Mouse (Mus musculus) heart, adult 2 months (tissue): ENCODE measurements around the gene Klk5. TPM values are rescaled to one million over a fixed set of nuclear protein-coding genes. Genes with fewer than 3 reads are reported as not detected.

ENCODE experiments used
- DNase-seq, 2 experiments: peaks; one replicate each; pipeline ENCODE4 v3.0.0; 2021
- H3K27ac ChIP-seq: fragments of 200-600 bp; 2 replicates; pipeline ENCODE4 v1.8.1; 2022
- H3K27me3 ChIP-seq: fragments of 200-500 bp; 2 replicates; pipeline ENCODE4 v1.6.1; 2012; ENCODE audit warnings: mild to moderate bottlenecking, low read length, inconsistent platforms, mixed read lengths; ENCODE audit not compliant: control insufficient read depth, insufficient read depth
- H3K36me3 ChIP-seq: fragments of 200-500 bp; 2 replicates; pipeline ENCODE4 v1.6.1; 2012; ENCODE audit warnings: low read length, inconsistent platforms; ENCODE audit not compliant: control insufficient read depth, insufficient read depth
- H3K4me1 ChIP-seq: fragments of 200-500 bp; 2 replicates; pipeline ENCODE4 v1.6.1; 2011; ENCODE audit warnings: low read length; ENCODE audit not compliant: control insufficient read depth, insufficient read depth
- H3K4me3 ChIP-seq: fragments of 200-600 bp; 2 replicates; pipeline ENCODE4 v1.8.1; 2022
- H3K79me2 ChIP-seq: fragments of 200-500 bp; replicated peaks from 2 replicates; pipeline ENCODE4 v1.6.1; 2012; ENCODE audit warnings: mild to moderate bottlenecking, inconsistent platforms, low read length, moderate library complexity, mixed read lengths; ENCODE audit not compliant: control insufficient read depth, insufficient read depth
- H3K9ac ChIP-seq: fragments of 200-500 bp; 2 replicates; pipeline ENCODE4 v1.6.1; 2012; ENCODE audit warnings: low read depth, mild to moderate bottlenecking, control low read depth, inconsistent platforms, low read length, mixed read lengths
- CTCF ChIP-seq: fragments of 200-600 bp; IDR thresholded peaks from 2 replicates; pipeline ENCODE4 v1.8.1; 2022; ENCODE audit warnings: antibody characterized with exemption, mild to moderate bottlenecking, moderate library complexity
- EP300 ChIP-seq: fragments of 200-500 bp; IDR thresholded peaks from 2 replicates; pipeline ENCODE4 v1.6.1; 2011; ENCODE audit warnings: low read depth, low read length, control low read depth; ENCODE audit not compliant: insufficient read depth
- POLR2A ChIP-seq: fragments of 200-500 bp; IDR thresholded peaks from 2 replicates; pipeline ENCODE4 v1.6.1; 2011; ENCODE audit warnings: mild to moderate bottlenecking, low read depth, low read length, control low read depth; ENCODE audit not compliant: insufficient read depth
- WGBS: fragments of 180-500 bp; shearing (Covaris S2); methylation state at CpG from one replicate; pipeline ENCODE4 v1.1.7; 2018; 5-methylcytosine and 5-hydroxymethylcytosine counted together
- intact Hi-C: fragments of 180-260 bp; cut with DNase I; formaldehyde crosslinking; loops from one replicate; pipeline ENCODE4 v1.15.1; 2025
- polyA plus RNA-seq: library from polyadenylated mRNA; depleted of rRNA; stranded (reverse); fragments of >200 nt; gene quantifications from 2 replicates; pipeline ENCODE4 v1.2.3, GENCODE M21; 2012
- total RNA-seq, 2 experiments: library from RNA; stranded (reverse); gene quantifications; 2 replicates each; pipeline ENCODE4 v1.2.3; 2021

The Klk5 gene
- total and polyA plus RNA-seq, 3 experiments, result not detected

- Histone ChIP-seq H3K27ac (no peak overlapping the region), H3K27me3 (no peaks in the 10 kb centered on the region), H3K9ac (no peak overlapping the region), H3K36me3 (no peaks in the 10 kb centered on the region), H3K4me3 (no peak overlapping the region), H3K4me1 (no peaks in the 10 kb centered on the region), H3K79me2 (no peaks in the 10 kb centered on the region)
- intact Hi-C loops, result no loop called here
- DNase-seq, result no peak
- 72% methylated on average over 4 of the region's 4 CpGs for WGBS
- no peak for TF ChIP-seq EP300
- no peak for TF ChIP-seq CTCF
- TF ChIP-seq POLR2A, result no peak
Observed at GRCm38 (mm10) chr7:43843801-43844200, 2.0 kb downstream of the Klk5 start.

GRCm38 (mm10) chr7:43851616-43852015, 9.8 kb downstream of the Klk5 start:
- Histone ChIP-seq H3K9ac (no peak overlapping the region), H3K79me2 (no peaks in the 10 kb centered on the region), H3K27me3 (no peaks in the 10 kb centered on the region), H3K4me3 (no peak overlapping the region), H3K27ac (no peak overlapping the region), H3K4me1 (no peaks in the 10 kb centered on the region), H3K36me3 (no peaks in the 10 kb centered on the region)
- TF ChIP-seq EP300 (no peak), CTCF (no peak), POLR2A (no peak)
- 83% methylated on average over 6 of the region's 6 CpGs for WGBS
- intact Hi-C loops, result no loop called here
- DNase-seq, result no peak

GRCm38 (mm10) chr7:43854642-43855380, 13.0 kb downstream of the Klk5 start:
- DNase-seq, result no peak
- H3K4me1 ChIP-seq, result no peaks in the 10 kb centered on the region
- no peak overlapping the region for H3K4me3 ChIP-seq
- WGBS, result 72% methylated on average over 9 of the region's 9 CpGs
- no peak overlapping the region for H3K9ac ChIP-seq
- H3K27ac ChIP-seq, result no peak overlapping the region
- H3K27me3 ChIP-seq, result no peaks in the 10 kb centered on the region
- no peaks in the 10 kb centered on the region for H3K79me2 ChIP-seq
- TF ChIP-seq CTCF, result no peak
- no peak for TF ChIP-seq POLR2A
- TF ChIP-seq EP300, result no peak
- intact Hi-C loops, result no loop called here
- no peaks in the 10 kb centered on the region for H3K36me3 ChIP-seq

- Histone ChIP-seq H3K27me3 (no peaks in the 10 kb centered on the region), H3K36me3 (no peaks in the 10 kb centered on the region), H3K4me3 (no peak overlapping the region), H3K9ac (no peak overlapping the region), H3K27ac (no peak overlapping the region), H3K79me2 (no peaks in the 10 kb centered on the region), H3K4me1 (no peaks in the 10 kb centered on the region)
- intact Hi-C loops, result no loop called here
- DNase-seq, result no peak
- no peak for TF ChIP-seq POLR2A
- TF ChIP-seq EP300, result no peak
- no peak for TF ChIP-seq CTCF
- 54% methylated on average over 3 of the region's 3 CpGs for WGBS
Observed at GRCm38 (mm10) chr7:43855709-43856108, 13.9 kb downstream of the Klk5 start.

- no peak for DNase-seq
- no peak overlapping the region for H3K27ac ChIP-seq
- TF ChIP-seq POLR2A (no peak), CTCF (no peak), EP300 (no peak)
- no peak overlapping the region for H3K9ac ChIP-seq
- H3K27me3 ChIP-seq, result no peaks in the 10 kb centered on the region
- no peaks in the 10 kb centered on the region for H3K4me1 ChIP-seq
- no peaks in the 10 kb centered on the region for H3K36me3 ChIP-seq
- H3K79me2 ChIP-seq, result no peaks in the 10 kb centered on the region
- WGBS, result 62% methylated on average over 7 of the region's 7 CpGs
- no peak overlapping the region for H3K4me3 ChIP-seq
- intact Hi-C loops, result no loop called here
Observed at GRCm38 (mm10) chr7:43856307-43856706, 14.5 kb downstream of the Klk5 start.

GRCm38 (mm10) chr7:43857501-43857900, 15.7 kb downstream of the Klk5 start:
- no peaks in the 10 kb centered on the region for H3K27me3 ChIP-seq
- 89% methylated on average over 12 of the region's 12 CpGs for whole genome bisulfite sequencing
- H3K27ac ChIP-seq, result no peak overlapping the region
- H3K4me1 ChIP-seq, result no peaks in the 10 kb centered on the region
- no peaks in the 10 kb centered on the region for H3K79me2 ChIP-seq
- H3K4me3 ChIP-seq, result no peak overlapping the region
- intact Hi-C loops, result no loop called here
- no peaks in the 10 kb centered on the region for H3K36me3 ChIP-seq
- TF ChIP-seq CTCF (no peak), EP300 (no peak)
- no peak for DNase-seq
- no peak overlapping the region for H3K9ac ChIP-seq
